Mouse (Mus musculus): ENCODE data around the gene Tiam1. TPM values are rescaled to one million over a fixed set of nuclear protein-coding genes. Genes with fewer than 3 reads are reported as not detected.

The Tiam1 gene
- polyA plus RNA-seq, 1 experiment: 10.1 TPM

- H3K36me3 ChIP-seq (replicated peaks; ENCODE audit: low read length): no peaks in the 10 kb centered on the region
- no peak overlapping the region for H3K4me3 ChIP-seq (replicated peaks)
- peaks cover 17% of the 10 kb centered on the region for H3K27me3 ChIP-seq (replicated peaks)
- H3K4me1 ChIP-seq: peaks cover 72% of the 10 kb centered on the region
- no peaks in the 10 kb centered on the region for H3K9me3 ChIP-seq
- TF ChIP-seq GATA1 (IDR thresholded peaks at IDR 0.05; ENCODE audit: borderline replicate concordance, low read length) (no peak), FLI1 (IDR thresholded peaks at IDR 0.05; ENCODE audit: low read length) (no peak)
These were observed 32.9 kb upstream of the Tiam1 start for GRCm38 (mm10) chr16:90176472-90176871.

DNA sequence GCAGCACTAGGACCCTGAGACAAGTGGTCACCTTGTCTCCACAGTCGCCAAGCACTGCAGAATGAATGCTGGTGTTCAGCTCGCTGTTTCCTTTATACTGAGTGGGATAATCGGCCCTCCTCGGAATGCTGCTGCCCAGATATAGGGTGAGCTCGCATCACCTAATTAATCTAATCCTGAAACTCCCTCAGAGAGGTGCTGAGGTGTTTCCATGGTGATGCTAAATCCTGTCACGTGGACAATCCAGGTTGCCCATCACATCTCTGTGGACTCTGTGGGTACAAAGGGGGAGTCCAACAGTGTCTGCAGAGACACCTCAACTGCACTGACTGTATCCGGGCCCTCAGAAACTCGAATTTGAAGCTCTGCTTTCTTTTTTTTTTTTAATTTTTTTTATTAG is 27.8 kb upstream of the Tiam1 start:
- Histone ChIP-seq H3K27me3 (replicated peaks) (peaks cover 13% of the 10 kb centered on the region), H3K36me3 (replicated peaks; ENCODE audit: low read length) (no peaks in the 10 kb centered on the region), H3K4me3 (replicated peaks) (no peak overlapping the region), H3K4me1 (peaks cover 39% of the 10 kb centered on the region), H3K9me3 (no peaks in the 10 kb centered on the region)
- TF ChIP-seq GATA1 (IDR thresholded peaks at IDR 0.05; ENCODE audit: borderline replicate concordance, low read length) (no peak), FLI1 (IDR thresholded peaks at IDR 0.05; ENCODE audit: low read length) (no peak)

DNA sequence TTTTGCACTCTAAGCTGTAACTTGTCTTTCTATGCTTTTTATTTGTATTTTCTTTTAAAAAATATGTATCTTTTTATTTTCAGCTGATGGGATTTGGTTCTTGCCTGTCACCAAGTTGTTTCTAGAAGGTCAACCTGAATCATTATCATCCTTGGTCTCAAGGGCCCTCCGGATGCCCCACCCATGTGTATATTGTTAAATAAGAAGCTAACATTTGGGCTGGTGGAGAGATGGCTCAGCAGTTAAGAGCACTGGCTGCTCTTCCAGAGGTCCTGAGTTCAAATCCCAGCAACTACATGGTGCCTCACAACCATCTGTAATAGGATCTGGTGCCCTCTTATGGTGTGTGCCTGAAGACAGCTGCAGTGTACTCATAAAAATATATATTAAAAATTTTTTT is 27.1 kb upstream of the Tiam1 start:
- no peaks in the 10 kb centered on the region for H3K9me3 ChIP-seq
- TF ChIP-seq GATA1 (IDR thresholded peaks at IDR 0.05; ENCODE audit: borderline replicate concordance, low read length) (no peak), FLI1 (IDR thresholded peaks at IDR 0.05; ENCODE audit: low read length) (no peak)
- H3K27me3 ChIP-seq (replicated peaks): peaks cover 16% of the 10 kb centered on the region
- H3K4me3 ChIP-seq (replicated peaks): no peak overlapping the region
- H3K36me3 ChIP-seq (replicated peaks; ENCODE audit: low read length): no peaks in the 10 kb centered on the region
- H3K4me1 ChIP-seq: peaks cover 32% of the 10 kb centered on the region

- no peak for TF ChIP-seq FLI1 (IDR thresholded peaks at IDR 0.05; ENCODE audit: low read length)
- no peak for TF ChIP-seq GATA1 (IDR thresholded peaks at IDR 0.05; ENCODE audit: borderline replicate concordance, low read length)
- H3K27me3 ChIP-seq (replicated peaks): peaks cover 16% of the 10 kb centered on the region
These were observed 26.5 kb upstream of the Tiam1 start for GRCm38 (mm10) chr16:90169863-90170630.

GRCm38 (mm10) chr16:90167646-90168045 is 24.1 kb upstream of the Tiam1 start:
- H3K36me3 ChIP-seq (replicated peaks; ENCODE audit: low read length): no peaks in the 10 kb centered on the region
- H3K27me3 ChIP-seq (replicated peaks): peaks cover 25% of the 10 kb centered on the region
- H3K9me3 ChIP-seq: no peaks in the 10 kb centered on the region
- H3K4me1 ChIP-seq: peaks cover 34% of the 10 kb centered on the region
- H3K4me3 ChIP-seq (replicated peaks): no peak overlapping the region
- TF ChIP-seq FLI1 (IDR thresholded peaks at IDR 0.05; ENCODE audit: low read length) (no peak), GATA1 (IDR thresholded peaks at IDR 0.05; ENCODE audit: borderline replicate concordance, low read length) (no peak)

More at GRCm38 (mm10) chr16:90169863-90170630, 26.5 kb upstream of the Tiam1 start:
- H3K9me3 ChIP-seq: no peaks in the 10 kb centered on the region
- H3K4me1 ChIP-seq: peaks cover 30% of the 10 kb centered on the region
- H3K36me3 ChIP-seq (replicated peaks; ENCODE audit: low read length): no peaks in the 10 kb centered on the region
- H3K4me3 ChIP-seq (replicated peaks): no peak overlapping the region

DNA sequence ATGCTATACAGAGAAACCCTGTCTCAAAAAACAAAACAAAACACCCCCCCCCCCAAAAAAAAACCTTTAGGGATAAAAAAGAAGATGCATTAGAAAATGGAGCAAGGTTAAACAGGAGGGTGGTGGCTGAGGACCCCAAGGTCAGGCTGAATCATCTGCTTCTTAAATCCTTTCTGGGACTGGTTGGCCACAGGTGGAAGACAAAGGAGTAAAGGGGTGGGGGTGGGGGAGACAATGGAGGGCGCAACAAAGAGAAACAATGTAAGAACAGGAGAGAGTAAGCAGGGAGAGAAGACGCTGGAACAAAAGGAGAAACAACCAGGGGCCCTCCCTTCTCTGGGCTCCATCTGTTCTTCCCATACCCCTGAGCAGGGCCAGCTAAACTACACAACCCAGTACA is 21.9 kb upstream of the Tiam1 start:
- TF ChIP-seq GATA1 (IDR thresholded peaks at IDR 0.05; ENCODE audit: borderline replicate concordance, low read length) (no peak), FLI1 (IDR thresholded peaks at IDR 0.05; ENCODE audit: low read length) (no peak)
- Histone ChIP-seq H3K27me3 (replicated peaks) (peaks cover 25% of the 10 kb centered on the region), H3K4me1 (peaks cover 43% of the 10 kb centered on the region), H3K9me3 (no peaks in the 10 kb centered on the region), H3K4me3 (replicated peaks) (no peak overlapping the region), H3K36me3 (replicated peaks; ENCODE audit: low read length) (no peaks in the 10 kb centered on the region)

- peaks cover 43% of the 10 kb centered on the region for H3K4me1 ChIP-seq
- TF ChIP-seq FLI1 (IDR thresholded peaks at IDR 0.05; ENCODE audit: low read length) (no peak), GATA1 (IDR thresholded peaks at IDR 0.05; ENCODE audit: borderline replicate concordance, low read length) (no peak)
- H3K36me3 ChIP-seq (replicated peaks; ENCODE audit: low read length): no peaks in the 10 kb centered on the region
- H3K4me3 ChIP-seq (replicated peaks): no peak overlapping the region
- H3K9me3 ChIP-seq: no peaks in the 10 kb centered on the region
- H3K27me3 ChIP-seq (replicated peaks): peaks cover 25% of the 10 kb centered on the region
These were observed 21.4 kb upstream of the Tiam1 start for GRCm38 (mm10) chr16:90164942-90165341.

GRCm38 (mm10) chr16:90155080-90155479 is 11.5 kb upstream of the Tiam1 start:
- TF ChIP-seq GATA1 (IDR thresholded peaks at IDR 0.05; ENCODE audit: borderline replicate concordance, low read length) (no peak), FLI1 (IDR thresholded peaks at IDR 0.05; ENCODE audit: low read length) (no peak)
- Histone ChIP-seq H3K9me3 (no peaks in the 10 kb centered on the region), H3K4me1 (peaks cover 44% of the 10 kb centered on the region), H3K4me3 (replicated peaks) (no peak overlapping the region), H3K27me3 (replicated peaks) (peaks cover 8% of the 10 kb centered on the region), H3K36me3 (replicated peaks; ENCODE audit: low read length) (no peaks in the 10 kb centered on the region)

DNA sequence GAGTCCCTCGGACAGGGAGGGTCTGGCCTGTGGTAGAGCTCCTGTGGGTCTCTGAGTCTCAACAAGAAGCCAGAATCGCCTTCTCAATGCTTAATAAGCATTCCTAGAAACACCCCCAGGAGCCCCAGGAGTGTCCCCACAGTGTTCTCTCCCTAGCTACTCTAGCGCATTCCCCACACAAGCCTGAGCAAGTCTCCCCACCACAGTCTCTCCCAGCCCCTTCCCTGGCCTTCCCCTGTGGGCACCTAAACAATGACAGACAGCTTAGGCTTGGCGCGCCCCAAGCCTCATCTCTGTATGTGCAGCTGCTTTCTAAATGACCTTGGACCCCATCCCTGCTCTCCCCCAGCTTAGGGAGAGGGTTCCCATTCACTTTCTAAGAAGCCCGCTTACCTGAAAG is 7.3 kb upstream of the Tiam1 start:
- TF ChIP-seq FLI1 (IDR thresholded peaks at IDR 0.05; ENCODE audit: low read length) (no peak), GATA1 (IDR thresholded peaks at IDR 0.05; ENCODE audit: borderline replicate concordance, low read length) (no peak)
- peaks cover 10% of the 10 kb centered on the region for H3K27me3 ChIP-seq (replicated peaks)
- no peaks in the 10 kb centered on the region for H3K9me3 ChIP-seq
- no peaks in the 10 kb centered on the region for H3K36me3 ChIP-seq (replicated peaks; ENCODE audit: low read length)
- H3K4me1 ChIP-seq: peaks cover 37% of the 10 kb centered on the region
- no peak overlapping the region for H3K4me3 ChIP-seq (replicated peaks)

DNA sequence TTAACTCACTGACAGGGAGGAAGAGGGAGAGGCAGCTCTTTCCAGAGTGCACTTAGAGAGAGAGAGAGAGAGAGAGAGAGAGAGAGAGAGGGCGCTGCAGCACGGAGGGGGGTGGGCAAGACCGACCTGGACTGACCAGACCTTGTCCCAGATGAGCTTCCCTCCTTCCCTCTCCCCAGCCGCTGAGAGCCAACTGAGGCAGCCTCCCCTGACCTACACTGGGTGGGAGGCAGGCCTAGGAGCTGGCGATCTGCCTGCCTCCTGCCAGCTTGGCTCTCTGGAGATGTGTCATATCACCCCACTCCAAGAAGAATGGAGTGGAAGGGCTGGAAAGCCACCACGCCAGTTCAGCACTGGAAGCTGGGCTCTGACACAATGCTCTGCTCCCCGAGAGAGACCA is 6.6 kb upstream of the Tiam1 start:
- Histone ChIP-seq H3K4me3 (replicated peaks) (no peak overlapping the region), H3K4me1 (peaks cover 31% of the 10 kb centered on the region), H3K27me3 (replicated peaks) (peaks cover 10% of the 10 kb centered on the region), H3K9me3 (0 out of 2 replicates have a peak, but pooled peaks cover 1% of the 10 kb centered on the region), H3K36me3 (replicated peaks; ENCODE audit: low read length) (no peaks in the 10 kb centered on the region)
- TF ChIP-seq GATA1 (IDR thresholded peaks at IDR 0.05; ENCODE audit: borderline replicate concordance, low read length): no peak

All from megakaryocyte, embryonic 14.5 days (primary cell).